ENCODE assay signal across 8 mouse cellular contexts in genomic region chr5:133482291-133483086, GRCm38 (mm10).
DNase-seq lines count a peak whose midpoint lies in the region; ATAC-seq and TF ChIP-seq lines count a peak whose summit lies in the region.

No protein-coding gene starts in this region.

- no peak for ATAC-seq in forebrain, embryonic 11.5 days (replicated peaks; ENCODE audit: low FRiP score)
- ATAC-seq in forebrain, embryonic 15.5 days (replicated peaks): no peak

- no peaks in the 10 kb centered on the region; the same call in 1 of the 2 replicates for H3K4me1 ChIP-seq in forebrain, embryonic 11.5 days (replicated peaks; ENCODE audit: control insufficient read depth, insufficient read depth, low read length)
- H3K4me1 ChIP-seq in forebrain, embryonic 15.5 days: peaks cover 15% of the 10 kb centered on the region
- peaks cover 17% of the 10 kb centered on the region for H3K4me1 ChIP-seq in limb, embryonic 10.5 days
- no peaks in the 10 kb centered on the region for H3K4me1 ChIP-seq in lung, adult 2 months (ENCODE audit: control insufficient read depth, insufficient read depth, low read length)

- H3K36me3 ChIP-seq in forebrain, embryonic 11.5 days (ENCODE audit: control insufficient read depth, insufficient read depth, low read length): no peaks in the 10 kb centered on the region
- no peaks in the 10 kb centered on the region for H3K36me3 ChIP-seq in forebrain, embryonic 15.5 days
- no peaks in the 10 kb centered on the region for H3K36me3 ChIP-seq in limb, embryonic 10.5 days

- 43% methylated on average over 14 of the region's 14 CpGs for WGBS in forebrain, embryonic 11.5 days
- WGBS in forebrain, embryonic 15.5 days: 31% methylated on average over 14 of the region's 14 CpGs
- WGBS in limb, embryonic 10.5 days: 56% methylated on average over 14 of the region's 14 CpGs
- WGBS in lung, adult 2 months: 60% methylated on average over 14 of the region's 14 CpGs

- peak; percentile 56 for DNase-seq in forebrain, embryonic 11.5 days (ENCODE audit: low spot score)
- DNase-seq in embryo, embryonic 10.5 days (ENCODE audit: low spot score): peak; percentile 68
- peak; percentile 18 for DNase-seq in heart, adult 8-10 months (ENCODE audit: low spot score)
- peak; percentile 52 for DNase-seq in limb, embryonic 10.5 days (ENCODE audit: low spot score)
- no peak for DNase-seq in kidney, adult 11 months
- no peak for DNase-seq in kidney, postnatal 25 days
- no peak for DNase-seq in lung, adult 2 months

- no peak overlapping the region for H3K4me3 ChIP-seq in forebrain, embryonic 11.5 days (ENCODE audit: low read depth, low read length)
- no peak overlapping the region for H3K4me3 ChIP-seq in forebrain, embryonic 15.5 days
- no peak overlapping the region for H3K4me3 ChIP-seq in limb, embryonic 10.5 days
- H3K4me3 ChIP-seq in lung, adult 2 months (replicated peaks; ENCODE audit: extremely low read depth, low read depth, low read length): no peak overlapping the region

- no peak overlapping the region for H3K27ac ChIP-seq in forebrain, embryonic 11.5 days (ENCODE audit: low read depth, low read length)
- no peak overlapping the region for H3K27ac ChIP-seq in forebrain, embryonic 15.5 days (replicated peaks)
- H3K27ac ChIP-seq in limb, embryonic 10.5 days: peak overlapping the region; percentile 19

- H3K9ac ChIP-seq in forebrain, embryonic 11.5 days (ENCODE audit: low read length): no peak overlapping the region
- H3K9ac ChIP-seq in forebrain, embryonic 15.5 days (replicated peaks): no peak overlapping the region

- TF ChIP-seq CTCF in lung, adult 2 months (IDR thresholded peaks at IDR 0.05; ENCODE audit: insufficient read depth, low read length): no peak

- H3K9me3 ChIP-seq in forebrain, embryonic 11.5 days (ENCODE audit: control insufficient read depth, low read length): no peaks in the 10 kb centered on the region; the same call in 1 of the 2 replicates
- H3K9me3 ChIP-seq in forebrain, embryonic 15.5 days: no peaks in the 10 kb centered on the region
- H3K9me3 ChIP-seq in limb, embryonic 10.5 days (replicated peaks): no peaks in the 10 kb centered on the region

- TF ChIP-seq POLR2A in lung, adult 2 months (IDR thresholded peaks at IDR 0.05; ENCODE audit: borderline replicate concordance, extremely low read depth, low read depth, low read length): no peak

- H3K27me3 ChIP-seq in forebrain, embryonic 11.5 days (ENCODE audit: control insufficient read depth, insufficient read depth, low read length): no peaks in the 10 kb centered on the region
- H3K27me3 ChIP-seq in forebrain, embryonic 15.5 days: no peaks in the 10 kb centered on the region
- no peaks in the 10 kb centered on the region for H3K27me3 ChIP-seq in limb, embryonic 10.5 days (ENCODE audit: low read depth, poor library complexity, severe bottlenecking)

- H3K4me2 ChIP-seq in forebrain, embryonic 11.5 days (ENCODE audit: low read depth, low read length, severe bottlenecking): no peak overlapping the region
- H3K4me2 ChIP-seq in forebrain, embryonic 15.5 days (replicated peaks): no peak overlapping the region

Comparison
In these comparisons a context has a peak if more than half of its experiments do, and no peak if none do; other contexts are left out.
1. DNase-seq: peak in forebrain, embryonic 11.5 days (single experiment), embryo, embryonic 10.5 days (single experiment), heart, adult 8-10 months (single experiment) and limb, embryonic 10.5 days (single experiment); none in kidney, adult 11 months (single experiment), kidney, postnatal 25 days (0 of 2) and lung, adult 2 months (single experiment).